Mouse (Mus musculus) cerebellum, adult 11-12 months (tissue): Measurements from ENCODE around the gene Sult1e1.

ENCODE experiments used
- DNase-seq: peaks from one replicate; pipeline ENCODE4 v3.0.0; 2022

Gene Sult1e1

DNA sequence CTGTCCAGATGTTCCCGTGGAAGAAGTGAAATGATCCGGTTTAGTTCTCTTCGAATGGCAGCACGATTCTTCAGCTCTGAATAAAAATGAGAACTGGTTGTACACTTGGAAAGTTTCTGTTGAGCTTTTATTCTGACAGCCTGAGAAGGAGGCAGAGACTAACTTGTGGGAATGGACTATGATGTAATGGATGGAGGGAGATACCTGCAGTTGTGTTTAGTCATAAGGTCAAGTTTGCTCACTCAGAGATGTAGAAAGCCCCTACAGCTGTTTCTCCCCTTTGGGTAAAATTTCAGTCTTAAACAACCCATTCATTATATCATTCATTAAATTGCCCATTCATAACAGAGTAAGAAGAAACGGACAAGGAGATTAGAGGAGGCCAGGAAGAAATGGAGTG lies at the start of gene Sult1e1:
TSS of gene Sult1e1 (minus strand) at position 101 of the 400 bp plus-strand sequence.
- no peak for DNase-seq

DNA sequence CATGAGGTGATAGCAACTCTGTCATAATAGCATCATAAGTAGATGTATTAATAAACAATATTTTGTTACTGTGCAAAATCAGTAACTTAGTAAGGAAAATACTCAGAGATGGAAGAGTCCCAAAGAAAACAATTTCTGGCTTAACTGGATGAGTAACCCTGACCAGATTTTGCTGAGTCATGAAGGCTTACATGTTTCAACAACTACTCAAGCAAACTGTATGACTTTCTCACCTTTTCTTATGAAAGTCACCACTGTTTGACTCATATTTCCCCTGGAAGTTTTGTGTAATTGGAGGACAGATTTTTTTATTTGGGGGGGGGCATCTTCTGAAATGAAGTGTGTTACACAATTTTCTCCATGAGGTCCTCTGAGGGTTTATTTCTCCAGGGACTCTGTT lies 31.3 kb upstream of the Sult1e1 start:
- no peak for DNase-seq

DNA sequence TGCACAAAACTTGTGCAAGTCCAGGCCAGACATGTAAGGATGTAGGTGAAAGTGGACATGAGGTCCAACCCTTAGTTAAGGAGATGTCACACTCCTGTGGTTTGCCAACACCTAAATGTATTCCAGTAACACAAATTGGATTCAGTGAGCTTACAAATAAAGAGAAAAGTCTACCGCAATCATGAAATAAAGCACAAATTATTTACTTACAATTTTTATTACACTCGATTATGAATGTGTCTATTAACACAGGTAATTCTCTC lies 23.7 kb upstream of the Sult1e1 start:
- DNase-seq = no peak

DNA sequence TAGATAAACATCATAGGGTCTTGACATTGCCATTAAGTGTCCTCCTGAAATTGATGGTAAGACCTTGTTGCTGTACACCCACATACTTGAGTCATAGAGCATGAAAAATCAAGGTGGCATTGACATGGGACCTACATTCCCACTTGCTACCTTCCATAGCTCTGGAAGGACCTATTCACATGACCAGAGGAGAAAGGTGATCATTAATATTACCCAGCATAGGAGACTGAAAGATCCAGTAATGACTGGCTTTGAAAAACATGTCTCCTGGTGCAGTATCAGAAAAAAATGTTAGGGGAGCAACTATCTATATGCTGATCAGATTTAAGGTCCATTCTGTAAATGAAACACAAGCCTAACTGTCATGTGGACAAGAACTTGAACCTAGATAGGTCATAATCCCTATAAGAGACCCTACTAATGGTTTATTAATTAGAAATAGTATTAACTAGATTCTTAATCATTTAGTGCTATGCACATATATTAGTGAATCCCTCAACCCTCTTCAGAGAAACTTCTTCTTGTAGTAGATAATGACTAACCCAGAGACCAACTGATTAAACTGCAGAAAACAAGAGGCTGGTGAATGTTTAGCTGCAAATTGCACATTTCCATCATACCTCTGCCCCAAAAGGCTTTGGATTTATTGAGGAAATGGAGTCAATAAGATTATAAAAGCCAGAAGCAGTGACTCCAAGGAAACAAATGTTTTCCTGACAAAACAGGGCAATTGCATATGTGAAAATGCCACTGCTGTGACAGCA lies 23.2 kb upstream of the Sult1e1 start:
- no peak for DNase-seq

DNA sequence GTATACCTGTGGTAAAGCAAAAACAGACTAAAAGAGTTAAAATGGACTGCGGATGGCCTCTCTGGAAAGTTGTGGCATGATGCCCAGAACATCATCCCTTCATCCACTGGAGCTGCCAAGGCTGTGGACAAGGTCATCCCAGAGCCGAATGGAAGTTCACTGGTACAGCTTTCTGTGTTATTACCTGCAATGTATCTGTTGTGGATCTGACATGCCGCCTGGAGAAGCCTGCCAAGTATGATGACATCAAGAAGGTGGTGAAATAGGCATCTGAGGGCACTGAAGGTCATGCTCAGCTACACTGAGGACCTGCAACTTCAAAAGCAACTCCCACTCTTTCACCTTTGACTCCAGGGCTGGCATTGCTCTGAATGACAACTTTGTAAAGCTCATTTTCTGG lies 9.6 kb upstream of the Sult1e1 start:
- DNase-seq = no peak

DNA sequence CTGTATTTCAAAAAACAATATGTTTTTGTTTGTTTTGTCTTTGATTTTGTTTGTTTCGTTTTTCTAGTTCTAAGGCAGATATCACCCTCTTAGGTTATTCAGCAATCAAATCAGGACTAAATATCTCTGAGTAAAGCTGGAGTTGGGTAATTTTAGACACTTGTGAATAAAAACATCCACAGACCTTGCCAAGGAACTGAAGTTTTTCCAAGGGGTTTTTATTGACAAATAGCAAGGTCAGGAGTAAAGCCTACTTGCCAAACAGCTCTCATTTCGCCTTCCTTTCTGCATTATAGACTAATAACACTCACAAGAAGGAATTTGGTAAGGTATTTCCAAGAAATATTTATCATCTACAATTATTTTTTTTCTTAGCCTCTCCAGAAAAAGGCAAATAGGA lies 6.5 kb upstream of the Sult1e1 start:
- no peak for DNase-seq

DNA sequence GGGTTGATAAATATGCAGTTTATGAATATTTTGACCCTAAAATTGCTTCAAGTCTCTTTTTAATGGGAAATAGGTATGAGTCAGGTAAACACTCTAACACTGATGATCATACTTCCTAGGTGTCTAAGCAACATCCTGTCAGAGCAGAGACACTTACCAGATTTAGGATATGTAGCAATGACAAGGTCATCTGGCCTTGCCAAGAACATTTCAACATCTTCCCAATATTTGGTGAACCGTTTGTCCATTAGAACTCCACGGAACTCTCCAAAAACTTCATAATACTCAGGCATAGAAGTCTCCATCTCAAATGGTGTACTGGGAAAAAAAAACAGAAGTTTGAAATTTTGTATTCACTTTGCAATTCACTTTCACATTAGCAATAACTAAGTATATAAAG lies 1.5 kb downstream of the Sult1e1 start:
- DNase-seq = no peak

DNA sequence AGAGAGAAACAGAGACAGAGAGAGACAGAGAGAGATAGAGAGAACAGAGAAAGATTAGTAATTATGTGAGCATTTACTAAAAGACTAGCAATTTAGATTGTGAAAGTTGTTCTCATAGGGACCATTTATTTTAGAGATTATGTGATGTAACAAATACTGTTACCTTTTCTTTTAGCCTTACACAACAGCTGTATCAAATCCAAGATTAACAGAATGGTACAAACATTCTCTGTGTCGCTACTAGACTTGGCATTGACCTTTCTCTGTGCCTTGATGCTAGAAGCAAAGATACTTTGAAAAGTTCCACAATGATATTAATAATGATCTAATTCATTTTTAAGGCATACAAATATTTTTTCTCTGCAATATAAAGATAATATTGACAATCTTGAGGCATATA lies 11.0 kb downstream of the Sult1e1 start:
- DNase-seq = no peak

DNA sequence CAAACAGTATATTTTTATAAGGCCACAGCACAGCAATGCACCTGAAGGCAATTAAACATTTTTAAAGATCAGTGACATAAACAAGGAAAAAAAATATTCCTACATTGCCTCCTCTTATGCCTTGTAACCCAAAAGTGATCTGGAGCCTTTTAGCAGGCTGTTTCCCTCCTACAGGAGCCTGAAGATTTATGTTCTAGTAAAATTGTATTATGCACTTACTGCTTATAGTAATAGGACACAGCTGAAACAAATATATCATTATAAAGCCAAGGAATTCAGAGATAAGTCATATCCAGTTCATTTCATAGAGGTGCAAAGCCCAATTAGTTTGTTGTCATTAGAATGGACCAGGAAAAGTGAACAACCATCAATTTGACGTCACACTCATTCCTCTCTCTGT lies 17.2 kb downstream of the Sult1e1 start:
- no peak for DNase-seq

DNA sequence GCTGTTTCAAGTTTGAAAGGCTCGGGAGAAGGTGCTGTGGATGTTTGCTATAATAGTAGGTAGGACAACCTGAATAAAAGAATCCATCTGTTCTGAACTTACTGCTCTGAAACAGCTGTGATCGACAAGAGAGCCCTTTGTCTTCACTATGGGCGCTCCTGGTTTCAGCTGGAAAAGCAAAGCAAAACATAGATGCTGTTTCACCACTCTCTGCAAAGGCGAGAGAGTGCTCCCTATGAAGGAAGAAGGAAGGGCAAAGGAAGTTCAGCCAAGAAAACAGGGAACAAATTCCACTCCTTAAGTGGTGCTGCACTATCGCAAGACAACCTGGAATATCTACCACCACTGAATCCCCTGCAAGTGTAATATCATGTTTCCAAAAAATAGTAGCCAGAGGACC lies 17.9 kb downstream of the Sult1e1 start:
- no peak for DNase-seq

DNA sequence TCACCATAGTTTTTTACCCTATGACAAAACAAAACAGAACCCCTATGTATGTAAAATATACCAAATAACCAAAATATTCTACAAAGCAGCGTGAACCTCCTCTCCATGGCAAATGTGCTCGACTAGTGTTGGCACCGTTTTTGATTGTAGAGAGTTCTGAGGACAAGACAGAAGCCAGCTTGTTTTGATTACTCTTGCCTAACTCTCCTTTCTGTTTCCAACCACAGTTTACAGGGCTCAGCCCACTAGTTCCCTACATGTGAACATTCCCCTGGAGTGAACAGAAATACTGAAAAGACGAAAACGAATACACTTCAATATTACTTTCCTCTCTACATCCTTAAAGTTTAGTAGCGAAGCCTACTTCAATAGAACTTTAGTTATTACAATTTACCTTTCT lies 18.6 kb downstream of the Sult1e1 start:
- DNase-seq = no peak

DNA sequence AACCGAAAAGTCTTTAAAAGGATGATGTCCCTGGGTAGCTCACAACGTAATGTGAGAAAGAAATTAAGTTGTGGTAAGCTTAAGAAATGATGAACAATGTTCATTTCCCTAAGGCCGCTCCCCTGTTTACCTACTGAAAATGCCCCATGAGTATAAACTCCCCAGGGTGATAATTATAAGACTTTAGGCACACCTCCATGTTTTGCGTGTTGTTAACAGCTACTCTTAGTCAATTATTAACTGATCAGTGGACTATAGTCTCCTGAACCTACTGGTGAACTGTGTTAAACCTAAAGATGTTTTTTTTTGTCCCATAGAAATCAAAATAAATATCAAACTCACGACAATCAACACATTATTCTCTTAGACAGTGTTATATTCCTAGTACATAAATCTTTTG lies 22.5 kb downstream of the Sult1e1 start, which contains the start of gene Sult1d1:
TSS of gene Sult1d1 (minus strand) at position 183 of the 400 bp plus-strand sequence.
- DNase-seq = no peak

DNA sequence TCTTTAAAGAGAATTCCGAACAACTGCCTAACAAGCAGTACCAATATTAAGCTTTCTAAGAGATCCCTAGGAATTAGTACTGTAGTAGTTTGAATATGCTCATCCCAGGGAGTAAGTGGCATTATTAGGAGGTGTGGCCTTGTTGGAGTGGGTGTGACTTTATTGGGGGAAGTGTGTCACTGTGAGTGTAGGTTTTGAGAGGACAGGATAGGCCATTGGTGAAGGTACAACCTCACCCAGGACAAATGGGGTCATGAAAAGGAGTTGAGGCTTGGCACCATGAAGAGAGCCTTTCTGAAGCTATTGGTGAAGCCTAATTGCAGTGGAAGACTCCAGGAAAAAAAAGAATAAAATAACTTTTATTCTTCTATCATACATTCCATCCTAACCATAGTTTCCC lies 24.1 kb downstream of the Sult1e1 start:
- no peak for DNase-seq

DNA sequence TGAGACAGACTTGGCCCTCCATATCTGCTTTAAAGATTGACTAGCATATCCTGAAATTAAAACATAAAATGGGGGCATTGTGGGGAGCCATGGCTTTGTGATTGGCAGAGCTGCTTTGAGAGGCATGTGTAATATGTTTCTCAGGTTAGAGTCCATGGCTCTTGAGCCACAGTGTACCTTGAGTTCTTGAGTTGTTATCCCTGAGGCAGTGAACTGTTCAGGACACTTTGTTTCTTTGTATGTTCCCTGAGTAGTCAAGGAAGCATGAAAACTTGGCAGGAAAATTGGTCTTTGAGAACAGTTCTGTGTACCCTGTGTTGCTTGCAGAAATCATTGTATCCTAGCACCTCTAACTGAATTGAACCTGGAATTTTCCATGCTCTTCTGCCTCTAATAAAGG lies 28.4 kb downstream of the Sult1e1 start:
- no peak for DNase-seq

DNA sequence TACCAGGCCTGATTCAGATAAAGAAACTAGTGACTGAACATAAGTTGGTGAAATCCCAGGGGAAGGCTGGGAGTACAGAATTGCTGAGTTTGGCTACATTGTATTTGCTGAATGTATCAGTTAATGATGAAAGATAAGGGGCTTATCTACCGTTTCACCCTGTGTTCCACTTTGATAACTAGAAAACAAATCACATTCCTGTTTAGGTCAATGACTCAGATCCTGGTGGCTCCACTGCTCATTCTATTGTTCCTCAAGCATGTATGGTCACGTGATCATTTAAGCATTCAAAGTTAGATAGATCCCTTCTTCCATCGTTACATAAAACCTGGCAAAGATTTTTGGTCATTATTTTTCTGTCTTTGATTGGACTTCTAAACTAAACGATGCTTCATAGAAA lies 28.9 kb downstream of the Sult1e1 start:
- DNase-seq = no peak

DNA sequence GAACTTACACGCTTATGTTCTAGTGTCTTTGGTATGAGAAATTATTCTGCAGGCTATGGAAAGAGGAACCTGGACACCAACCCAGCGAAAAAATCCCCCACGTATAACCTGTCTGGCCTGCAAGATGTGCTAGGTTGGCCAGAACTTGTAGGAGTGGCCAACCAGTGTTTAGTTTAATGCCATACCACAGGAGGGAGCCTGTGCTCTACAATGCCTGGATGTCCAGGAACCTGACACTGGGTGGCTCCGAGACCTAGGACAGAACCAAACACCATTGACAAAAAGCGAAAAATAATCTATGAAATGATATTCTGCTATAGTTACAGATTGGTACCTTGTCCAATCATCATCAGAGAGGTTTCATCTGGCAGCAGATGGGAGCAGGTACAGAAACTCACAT lies 31.2 kb downstream of the Sult1e1 start:
- no peak for DNase-seq

DNA sequence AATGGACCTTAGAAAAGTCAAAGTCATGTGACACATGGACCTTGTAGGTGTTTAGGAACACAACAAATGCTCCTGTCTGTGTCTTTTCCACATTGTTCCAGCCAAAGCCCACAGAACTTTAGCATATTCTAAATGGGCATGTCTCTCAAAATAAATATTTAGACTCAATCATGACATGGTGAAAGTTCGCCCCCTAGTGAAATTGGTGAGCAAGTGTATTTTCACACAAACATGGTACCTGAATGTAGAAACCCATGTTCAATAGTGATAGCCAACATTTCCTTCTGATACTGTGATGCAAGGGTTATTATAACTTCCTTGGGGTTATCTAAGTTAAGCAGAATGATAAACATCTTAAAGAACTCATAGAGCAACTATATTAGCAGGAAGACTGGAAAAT lies 40.5 kb downstream of the Sult1e1 start:
- no peak for DNase-seq

DNA sequence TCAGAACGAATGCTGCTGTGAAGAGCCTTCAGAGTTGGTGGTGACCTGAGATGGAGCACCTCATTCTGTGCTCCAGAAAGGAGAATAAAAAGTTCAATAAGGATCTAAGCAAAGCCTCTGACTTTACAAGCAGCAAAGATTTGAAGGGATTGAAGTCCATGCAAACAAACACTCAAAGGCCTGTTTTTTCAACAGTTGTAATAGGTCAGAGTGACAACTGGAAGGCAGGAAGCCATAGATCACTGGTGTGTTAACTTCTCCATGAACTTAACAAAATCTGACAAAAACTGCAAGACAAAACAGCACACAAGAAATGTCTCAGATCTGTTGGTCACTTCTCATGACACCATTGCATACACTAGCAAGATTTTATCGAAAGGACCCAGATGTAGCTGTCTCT lies 53.3 kb downstream of the Sult1e1 start, which contains the start of gene Sult1b1:
TSS of gene Sult1b1 (minus strand) at position 85 of the 400 bp plus-strand sequence.
- no peak for DNase-seq

DNA sequence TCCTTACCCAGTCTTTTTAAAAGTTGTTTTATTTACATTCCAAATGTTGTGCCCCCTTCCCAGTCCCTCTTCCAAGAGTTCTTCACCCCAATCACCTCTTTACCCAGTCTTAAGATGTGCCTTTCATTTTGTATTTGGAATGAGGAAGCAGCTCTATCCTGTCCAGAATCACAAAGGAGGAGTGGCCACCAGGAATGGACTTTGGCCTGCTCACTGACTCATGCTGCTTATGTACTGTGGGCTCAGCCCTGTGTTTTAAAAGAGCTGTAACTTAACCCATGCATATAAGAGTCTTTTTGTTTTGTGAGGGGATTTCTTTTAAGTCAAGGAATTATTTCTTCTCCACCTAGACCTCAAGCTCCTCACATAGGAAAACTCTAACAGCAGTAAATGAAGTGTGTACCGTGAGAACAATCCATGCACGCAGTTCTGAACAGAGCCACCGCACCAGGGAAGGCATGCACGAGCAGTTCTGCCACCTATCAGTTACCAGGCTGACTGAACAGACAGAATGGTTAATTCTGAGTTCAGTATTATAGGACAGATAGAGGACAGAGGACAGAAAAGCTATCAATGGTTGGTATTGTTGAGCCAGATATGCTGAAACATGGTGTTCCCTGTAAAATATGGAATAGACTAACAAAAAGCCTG lies 55.3 kb downstream of the Sult1e1 start:
- no peak for DNase-seq

DNA sequence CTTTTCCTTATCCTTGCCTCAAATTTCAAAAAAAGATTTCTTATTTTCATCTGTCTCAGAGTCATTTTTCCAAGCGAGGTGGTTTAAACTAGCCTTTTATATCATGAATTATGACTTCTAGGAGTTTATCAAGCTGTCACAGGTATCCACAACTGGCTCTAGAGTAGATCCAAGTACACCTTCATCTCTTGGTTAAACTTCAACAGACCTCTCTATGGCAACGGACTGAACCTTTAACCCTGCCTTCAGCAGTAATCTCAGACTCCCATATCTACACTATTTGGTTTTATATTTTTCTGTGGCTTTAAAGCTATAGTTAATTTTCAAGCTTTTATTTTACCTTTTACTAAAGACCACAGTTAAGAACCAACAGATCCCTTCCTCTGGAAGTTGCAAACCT lies 59.1 kb downstream of the Sult1e1 start:
- DNase-seq = no peak
